Mouse (Mus musculus) effector memory CD4-positive, alpha-beta T cell, adult 7 months (primary cell): Measurements from ENCODE around the gene Prr5. TPM values are rescaled to one million over a fixed set of nuclear protein-coding genes. Genes with fewer than 3 reads are reported as not detected.

Experiments used
- polyA plus RNA-seq: library from polyadenylated mRNA; unstranded; fragments of 100-300 nt; shearing (Covaris generic); gene quantifications from one replicate; pipeline ENCODE4 v1.2.1, GENCODE M21; 2017

Prr5 gene
- polyA plus RNA-seq = 0.22 TPM

GRCm38 (mm10) chr15:84668938-84669747 is at the start of gene Prr5:
TSS of gene Prr5 (plus strand) at chr15:84669620.

DNA sequence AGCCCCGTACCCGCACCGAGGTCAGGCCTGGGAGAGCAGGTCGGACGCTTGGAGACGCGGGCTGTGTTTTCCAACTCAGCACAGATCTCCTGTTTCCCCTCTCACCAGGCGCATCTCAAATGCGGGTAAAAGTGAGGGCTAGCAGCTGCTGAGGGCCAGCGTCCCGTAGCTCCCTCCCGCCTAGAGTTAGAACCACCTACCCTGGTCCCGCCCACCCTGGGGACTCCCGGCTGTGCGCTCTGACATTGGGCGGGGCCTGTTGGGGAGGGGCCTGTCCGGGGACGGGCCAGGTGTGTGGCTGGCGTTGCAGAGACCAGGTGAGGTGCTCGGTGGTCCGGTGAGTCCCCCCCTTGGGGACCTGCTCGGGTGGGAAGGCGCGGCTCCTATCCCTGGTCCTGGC is 50.4 kb downstream of the Prr5 start, which contains the start of gene Arhgap8:
Gene Arhgap8, plus strand, starts transcription at position 262 of the 400 bp plus-strand sequence.

Other genes starting within 250 kb of the Prr5 start
- 0.27 TPM for gene Shisal1, start 222.5 kb upstream of the Prr5 start, polyA plus RNA-seq
- 1.9 TPM for gene Rtl6, start 111.8 kb upstream of the Prr5 start, polyA plus RNA-seq
- gene Arhgap8, start 50.4 kb downstream of the Prr5 start, polyA plus RNA-seq = not detected
- 1.9 TPM for gene Phf21b, start 186.4 kb downstream of the Prr5 start, polyA plus RNA-seq